Mouse (Mus musculus): ENCODE data around the gene Supt3.

Gene Supt3

DNA sequence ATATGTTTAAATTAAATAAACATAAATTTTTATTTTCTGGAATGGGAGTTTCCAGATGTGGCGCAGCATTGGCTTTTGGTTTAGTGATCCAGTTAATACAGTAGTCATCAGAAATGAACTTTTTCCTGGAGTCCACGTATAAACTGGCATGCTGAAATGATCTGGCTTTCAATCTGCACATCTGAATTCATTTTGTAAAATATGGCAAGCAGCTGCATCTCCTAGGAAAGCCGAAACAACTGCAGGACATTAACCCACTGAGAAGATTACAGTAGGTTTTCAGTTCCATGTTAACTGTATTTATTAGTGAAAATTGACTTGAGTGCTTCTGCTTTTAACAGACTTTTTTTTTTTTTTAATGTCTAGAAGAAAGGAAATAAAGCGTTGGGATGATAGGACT lies 5.4 kb downstream of the Supt3 start:
- DNase-seq (ENCODE audit: low read depth): peak; percentile 24

DNA sequence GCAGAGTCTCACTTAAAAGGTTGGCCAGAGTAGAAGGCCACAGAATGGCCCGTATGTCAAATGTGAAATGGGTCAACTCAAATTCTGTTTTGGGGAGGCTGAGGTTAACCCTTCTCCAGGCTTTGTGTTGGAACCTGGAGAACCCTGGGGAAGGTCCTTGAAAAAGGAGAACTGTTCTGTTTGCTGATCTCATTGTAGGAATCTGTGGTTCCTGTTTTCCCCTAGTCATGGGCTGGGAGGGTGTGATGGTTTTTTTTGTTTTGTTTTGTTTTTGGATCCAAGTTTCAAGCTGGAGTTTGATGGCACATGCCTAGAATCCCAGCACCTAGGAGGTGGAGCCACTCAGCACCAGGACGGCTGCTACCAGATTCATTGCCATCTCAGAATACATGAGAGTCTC lies 6.2 kb downstream of the Supt3 start:
- no peak for DNase-seq (ENCODE audit: low read depth)

DNA sequence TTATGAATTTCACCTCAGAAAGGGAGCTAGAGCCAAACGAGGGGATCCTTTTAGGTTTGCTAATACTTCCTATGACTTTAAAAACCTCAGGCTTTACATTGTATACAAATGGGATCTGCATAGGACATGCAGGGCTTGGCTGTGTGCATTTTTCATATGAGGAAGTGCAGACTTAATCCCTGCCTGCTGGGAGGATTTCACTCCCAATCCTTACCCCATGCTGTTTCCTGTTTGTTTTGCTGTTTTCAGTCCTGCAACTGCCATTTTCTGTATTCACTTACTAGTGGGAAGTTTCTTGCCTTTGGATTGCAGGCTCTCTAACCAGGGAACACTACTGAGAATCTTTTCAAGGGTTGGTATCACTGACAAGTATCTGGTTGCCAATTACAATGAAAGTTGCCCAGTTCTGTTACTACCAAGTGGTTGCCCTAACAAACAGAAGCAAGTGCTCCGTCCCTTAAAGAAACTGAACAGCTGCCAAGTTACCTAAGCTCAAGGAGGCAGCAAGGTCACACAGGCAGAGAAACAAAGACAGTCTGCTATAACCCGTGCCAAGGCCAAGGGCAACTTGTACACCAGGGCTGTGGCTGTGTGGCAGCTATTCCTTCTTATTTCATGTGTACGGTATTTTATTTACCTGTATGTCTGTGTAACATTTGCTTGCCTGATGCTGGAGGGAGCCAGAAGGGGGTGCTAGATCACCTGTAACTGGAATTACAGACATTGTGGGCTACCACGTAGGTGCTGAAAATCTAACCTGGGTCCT lies 12.2 kb downstream of the Supt3 start:
- no peak for DNase-seq (ENCODE audit: low read depth)

DNA sequence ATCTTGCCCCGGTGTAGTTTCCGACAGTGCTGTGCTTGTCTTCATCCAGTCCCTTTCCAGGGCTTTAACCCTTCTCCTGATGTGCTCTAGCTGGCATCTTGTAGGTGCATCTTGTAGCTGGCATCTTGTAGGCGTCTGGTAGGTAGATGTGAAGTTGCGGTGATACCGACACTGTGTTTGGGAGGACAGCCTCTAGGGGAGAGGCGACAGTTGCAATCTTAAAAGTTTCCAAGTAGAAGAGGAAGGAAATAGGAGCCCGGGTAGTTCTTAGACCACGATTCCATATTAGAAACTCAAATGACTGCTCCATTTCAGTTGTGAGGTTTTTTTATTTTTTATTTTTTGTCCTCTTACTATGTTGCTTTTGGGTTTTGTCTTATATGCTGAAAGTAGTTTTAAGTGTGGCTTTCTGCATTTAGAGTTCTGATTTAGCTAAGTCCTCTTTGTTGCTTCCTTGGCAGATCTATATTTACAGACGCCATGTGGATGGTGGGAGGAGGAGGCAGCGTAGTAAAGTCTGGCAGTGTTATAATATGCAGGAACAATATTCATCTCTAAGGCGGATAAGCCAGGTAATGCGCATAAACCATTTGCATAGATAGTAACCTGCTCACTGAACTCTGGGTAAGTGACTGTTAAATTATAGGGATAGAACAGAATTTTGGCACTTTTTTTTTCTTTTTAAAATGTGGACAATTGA lies 15.4 kb downstream of the Supt3 start:
- no peak for DNase-seq (ENCODE audit: low read depth)

DNA sequence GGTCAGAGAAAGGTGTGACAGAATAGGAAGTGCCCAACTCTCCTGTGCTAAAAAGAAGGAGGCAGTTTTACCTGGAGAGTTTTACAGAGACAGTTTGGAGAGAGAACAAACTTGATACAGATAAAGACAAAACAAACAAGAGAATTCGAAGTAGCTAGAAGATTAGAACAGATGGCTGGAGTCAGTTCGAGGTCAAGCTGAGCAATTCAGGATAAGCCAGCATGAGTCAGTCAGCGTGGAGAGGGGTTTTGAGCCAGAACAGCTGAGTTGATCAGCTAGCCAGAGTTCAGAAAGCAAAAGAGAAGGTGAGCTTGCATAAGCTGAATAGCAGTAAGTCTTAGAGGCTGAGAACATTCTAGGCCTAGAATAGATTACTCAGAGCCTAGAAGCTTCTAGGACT lies 20.4 kb downstream of the Supt3 start:
- peak; percentile 75 for DNase-seq (ENCODE audit: low read depth)

DNA sequence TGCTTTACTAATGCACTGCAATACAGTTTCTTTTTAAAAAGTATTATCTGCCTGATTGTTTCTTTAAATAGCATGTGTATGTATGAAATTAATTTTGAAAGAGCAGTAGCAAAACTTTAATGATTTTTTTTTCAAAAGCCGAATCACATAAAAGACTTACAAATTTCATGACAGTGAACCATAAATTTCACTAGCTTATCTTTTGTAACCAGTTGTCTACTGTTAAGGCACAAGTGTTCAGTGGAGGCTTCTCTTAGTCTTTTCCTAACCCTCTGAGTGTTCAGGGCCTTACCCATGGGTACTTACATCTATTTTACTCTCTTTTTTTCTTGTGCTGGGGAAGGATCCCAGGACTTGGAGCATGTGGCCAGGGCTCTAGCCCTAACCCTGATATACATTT lies 30.1 kb downstream of the Supt3 start:
- DNase-seq (ENCODE audit: low read depth): no peak

DNA sequence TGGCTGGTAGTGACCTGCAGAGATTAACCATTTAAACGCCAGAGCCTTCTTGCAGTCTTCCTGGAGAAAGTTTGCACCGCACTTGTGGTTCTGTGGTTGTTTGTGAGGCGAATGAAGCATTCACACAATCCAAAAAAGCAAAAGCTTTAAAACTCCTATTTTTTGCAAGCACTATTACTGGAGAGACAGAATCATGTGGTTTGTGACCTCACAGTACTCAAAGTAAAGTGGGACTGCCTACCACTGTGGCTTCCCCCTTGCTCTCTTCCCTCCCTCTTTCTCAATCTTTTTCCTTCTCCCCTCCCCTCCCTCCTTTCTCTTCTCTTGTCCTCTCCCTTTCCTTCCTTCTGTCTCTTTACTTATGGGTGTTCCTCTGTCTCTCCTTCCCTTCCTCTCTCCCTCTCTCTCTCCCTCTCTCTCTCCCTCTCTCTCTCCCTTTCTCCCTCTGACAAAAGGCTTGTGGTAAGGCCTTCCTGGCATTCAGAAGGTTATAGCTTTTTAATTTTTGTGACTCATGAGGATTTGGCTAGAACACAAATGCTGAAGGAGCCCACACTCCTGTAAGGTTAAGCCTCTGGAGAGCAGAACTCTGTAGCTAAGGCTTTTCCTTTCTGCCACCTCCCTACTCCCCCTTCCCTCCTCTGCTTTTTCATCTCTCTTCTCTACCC lies 37.7 kb downstream of the Supt3 start, which contains the start of gene Runx2:
Runx2 (minus strand) TSS at position 290 of the 668 bp plus-strand sequence.
- DNase-seq (ENCODE audit: low read depth): peak; percentile 75

DNA sequence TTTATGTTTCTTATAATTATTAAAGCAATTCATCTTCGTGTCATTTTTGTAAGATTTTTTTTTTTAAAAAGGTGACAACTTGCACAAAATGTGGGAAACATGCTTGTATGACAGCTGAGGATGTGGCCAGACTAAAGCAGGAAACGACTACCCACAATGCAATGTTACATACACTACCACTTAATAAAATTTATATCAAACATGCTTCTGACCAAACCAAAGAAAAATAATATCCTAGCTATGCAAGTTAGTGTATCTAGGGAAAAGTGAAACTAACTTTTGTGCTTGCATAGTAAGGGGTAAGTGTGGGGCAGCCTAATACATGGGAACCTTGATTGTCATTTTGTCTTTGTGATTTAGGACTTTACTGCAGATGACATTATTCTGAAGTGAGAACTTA lies 41.9 kb downstream of the Supt3 start:
- DNase-seq (ENCODE audit: low read depth): no peak

DNA sequence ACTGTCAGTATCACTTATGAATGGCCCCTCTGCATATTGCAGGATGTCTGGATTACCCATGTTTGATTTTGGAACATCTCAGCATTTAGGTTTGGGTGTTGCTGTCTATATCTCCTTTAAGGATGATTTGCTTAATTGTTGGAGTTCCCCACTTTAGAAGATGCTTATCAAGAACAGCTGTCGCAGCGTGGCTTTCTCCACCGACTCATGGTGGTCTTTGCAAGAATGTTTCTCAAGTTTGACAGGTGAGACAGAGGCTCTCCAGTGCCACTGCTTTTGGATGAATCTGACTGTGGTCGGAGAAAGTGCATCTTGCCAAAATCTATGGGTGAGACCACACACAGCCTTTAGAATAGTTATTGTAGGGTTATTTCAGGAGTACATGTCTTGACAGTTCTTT lies 42.9 kb downstream of the Supt3 start:
- DNase-seq (ENCODE audit: low read depth): no peak

DNA sequence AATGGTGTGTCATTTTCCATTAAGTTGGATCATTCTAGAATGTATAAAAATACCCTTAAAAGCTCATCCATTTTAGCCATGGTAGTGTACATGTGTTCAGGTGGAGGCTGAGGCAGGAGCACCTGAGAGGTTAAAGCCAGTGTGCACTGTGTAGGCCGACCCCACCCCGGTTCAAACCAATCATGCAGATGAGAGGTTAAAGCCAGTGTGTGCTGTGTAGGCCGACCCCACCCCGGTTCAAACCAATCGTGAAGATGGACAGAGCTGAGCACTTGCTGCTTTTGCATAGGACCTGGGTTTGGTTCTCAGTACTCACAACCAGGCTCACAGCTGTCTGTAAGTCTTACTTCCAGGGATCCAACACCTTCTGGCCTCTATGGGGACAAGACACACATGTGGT lies 45.0 kb downstream of the Supt3 start:
- no peak for DNase-seq (ENCODE audit: low read depth)

DNA sequence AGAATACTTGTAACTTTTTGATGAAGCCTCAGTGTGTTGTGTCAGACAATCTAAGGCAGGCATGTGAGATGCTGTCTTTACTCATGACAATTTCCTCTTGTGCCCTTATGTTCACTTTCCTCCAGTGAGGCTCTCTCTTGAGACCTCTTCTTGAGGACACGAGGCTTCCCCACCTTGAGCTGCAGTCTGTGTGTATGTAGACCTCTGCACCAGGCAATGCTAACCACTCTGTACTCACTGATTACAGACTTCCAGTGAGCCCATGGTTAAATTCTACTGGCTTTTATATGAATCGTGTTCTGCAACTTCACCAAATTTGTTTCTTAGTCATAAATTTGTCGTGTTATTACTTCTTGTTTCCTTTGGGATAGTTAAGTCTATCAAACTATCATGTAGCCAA lies 50.2 kb downstream of the Supt3 start:
- DNase-seq (ENCODE audit: low read depth): no peak

DNA sequence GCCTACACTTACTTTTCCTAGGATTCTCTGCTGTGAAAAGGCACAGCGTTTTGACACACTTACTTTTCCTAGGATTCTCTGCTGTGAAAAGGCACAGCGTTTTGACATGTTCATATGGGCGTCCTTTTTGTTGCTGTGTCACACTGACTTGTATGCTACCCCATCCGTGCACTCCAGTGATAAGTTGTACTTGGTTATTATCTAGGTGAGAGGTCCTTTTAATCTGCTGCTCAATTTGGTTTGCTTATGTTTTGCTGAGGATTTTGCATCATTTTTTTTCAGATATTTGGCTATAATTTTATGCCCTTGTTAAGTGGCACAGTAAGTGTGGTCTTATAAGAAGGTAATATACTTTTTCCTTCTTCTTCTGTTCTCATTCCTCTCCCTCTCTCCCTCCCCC lies 51.0 kb downstream of the Supt3 start:
- no peak for DNase-seq (ENCODE audit: low read depth)

DNA sequence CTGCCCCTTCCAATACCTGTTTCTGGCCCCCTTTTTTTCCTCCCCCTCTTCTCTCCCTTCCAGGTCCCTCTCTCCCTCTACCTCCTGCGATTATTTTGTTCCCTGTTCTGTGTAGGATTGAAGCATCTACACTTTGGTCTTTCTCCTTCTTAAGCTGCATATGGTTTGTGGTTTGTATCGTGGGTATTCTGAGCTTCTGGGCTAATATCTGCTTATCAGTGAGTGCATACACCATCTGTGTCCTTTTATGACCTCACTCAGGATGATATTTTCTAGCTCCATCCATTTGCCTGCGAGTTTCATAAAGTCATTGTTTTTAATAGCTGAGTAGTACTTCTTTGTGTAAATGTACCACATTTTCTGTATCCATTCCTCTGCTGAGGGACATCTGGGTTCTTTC lies 52.6 kb downstream of the Supt3 start:
- no peak for DNase-seq (ENCODE audit: low read depth)

DNA sequence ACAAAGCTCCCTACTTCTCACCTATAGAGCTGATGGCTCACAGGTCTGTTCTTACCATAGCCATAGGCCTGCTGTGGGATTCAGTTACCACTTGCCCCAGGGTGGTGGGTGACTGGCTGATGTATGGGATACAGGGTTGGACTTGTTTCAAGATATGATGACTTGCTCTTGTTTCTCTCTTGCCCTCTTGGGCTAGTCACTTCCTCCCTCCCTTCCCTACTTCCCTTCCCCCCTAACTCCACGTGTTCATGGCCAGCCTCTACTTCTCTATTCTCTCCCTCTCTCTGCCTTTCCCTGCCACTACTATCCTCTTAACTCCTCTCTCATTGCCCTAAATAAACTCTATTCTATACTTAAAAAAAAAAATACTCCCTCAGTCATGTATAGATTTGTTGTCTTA lies 54.2 kb downstream of the Supt3 start:
- DNase-seq (ENCODE audit: low read depth): no peak

DNA sequence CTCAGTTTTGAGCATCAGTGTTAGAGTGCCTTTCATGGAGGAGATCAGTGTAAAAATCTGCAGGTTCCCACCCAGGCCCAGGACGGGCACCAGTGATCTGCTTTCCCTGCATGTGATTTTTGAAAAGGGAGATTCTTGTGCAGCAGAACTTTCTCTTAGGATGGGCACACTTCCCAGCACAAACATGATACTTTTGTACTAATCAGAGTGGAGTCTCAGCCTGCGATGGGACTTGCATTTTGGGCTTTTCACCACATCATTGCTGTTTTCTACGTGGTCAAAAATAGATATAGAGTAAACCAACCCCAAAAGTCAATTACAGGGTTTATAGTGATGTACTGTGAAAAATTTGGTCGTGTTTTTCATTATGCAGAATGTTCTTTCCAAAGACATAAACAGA lies 65.2 kb downstream of the Supt3 start:
- peak; percentile 9 for DNase-seq (ENCODE audit: low read depth)

DNA sequence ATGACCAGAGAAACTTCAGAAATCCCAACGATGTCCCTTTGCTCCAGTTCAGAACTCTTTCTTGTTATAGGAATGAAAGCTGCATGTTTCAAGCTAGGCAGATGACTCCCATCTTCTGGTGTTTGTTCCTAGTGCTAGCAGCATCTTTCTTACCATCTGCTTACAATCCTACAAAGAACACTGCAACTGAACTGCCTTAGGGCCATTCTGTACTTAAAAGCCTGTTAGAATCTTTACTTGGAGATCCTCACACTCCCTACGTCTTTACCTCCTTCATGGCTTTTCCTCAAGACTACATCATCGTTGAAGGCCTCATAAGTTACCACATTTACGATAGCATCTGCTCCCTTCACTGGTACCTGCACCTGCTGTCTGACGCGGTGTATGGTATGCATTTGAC lies 86.2 kb downstream of the Supt3 start:
- DNase-seq (ENCODE audit: low read depth): no peak

DNA sequence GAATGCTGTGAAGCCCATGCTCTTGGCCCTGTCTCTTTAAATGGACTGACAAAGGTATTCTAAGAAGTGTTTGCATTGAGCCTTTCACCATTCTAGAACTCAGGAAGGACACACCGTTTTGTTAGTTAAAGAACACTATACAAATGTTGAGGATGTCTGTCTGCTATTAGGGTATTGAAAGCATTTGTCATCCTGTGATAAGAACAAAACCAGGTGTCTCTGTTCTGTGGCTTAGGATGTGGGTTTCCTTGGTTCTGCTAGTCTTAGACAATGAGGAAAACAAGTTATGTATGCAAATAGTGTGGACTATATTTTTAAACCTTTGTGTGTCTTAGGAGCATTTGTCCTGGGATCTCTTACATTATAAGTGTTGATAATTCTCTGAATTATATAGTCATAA lies 116.6 kb downstream of the Supt3 start:
- no peak for DNase-seq (ENCODE audit: low read depth)

DNA sequence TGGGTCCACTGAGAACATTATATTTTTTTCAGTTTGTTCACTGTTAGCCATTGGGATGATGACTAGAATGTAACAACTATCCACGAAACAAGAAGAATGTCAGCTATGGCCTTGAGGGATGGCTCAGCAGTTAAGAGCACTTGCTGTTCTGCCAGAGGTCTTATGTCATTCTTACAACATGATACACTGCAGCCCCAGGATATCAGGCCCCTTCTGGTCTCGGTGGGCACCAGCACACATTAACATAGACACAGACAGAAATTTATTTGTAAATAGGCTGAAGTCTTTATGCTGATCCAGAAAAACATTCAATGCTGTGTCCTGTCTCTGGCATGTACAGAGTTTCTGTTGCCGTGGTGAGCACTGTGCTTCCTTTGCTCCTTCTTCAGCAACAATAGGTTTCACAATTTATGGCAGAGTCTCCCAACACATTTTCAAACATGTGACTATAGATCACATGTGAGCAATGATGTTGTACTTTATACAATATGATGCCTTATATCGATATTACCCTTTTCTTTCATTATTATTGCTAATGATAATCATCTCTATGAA lies 166.7 kb downstream of the Supt3 start:
- DNase-seq (ENCODE audit: low read depth): peak; percentile 22

DNA sequence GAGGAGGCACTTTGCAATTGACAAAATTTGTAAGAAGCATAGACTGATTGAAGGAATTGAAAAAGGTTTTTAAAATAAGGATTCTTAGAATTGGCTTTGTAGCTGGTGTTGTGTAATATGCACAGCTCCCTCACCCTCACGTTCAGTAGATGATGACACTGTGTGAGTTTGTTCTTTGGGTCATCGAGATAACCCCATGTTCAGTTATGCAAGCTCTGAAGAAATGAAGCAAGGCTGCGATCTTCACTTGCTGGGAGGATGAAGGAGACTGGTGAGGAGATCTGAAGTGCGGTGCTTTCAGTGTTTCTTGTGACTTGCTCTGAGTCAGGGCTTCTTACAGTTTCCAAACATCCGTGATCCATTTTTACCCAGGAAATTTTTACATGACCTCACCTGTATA lies 168.4 kb downstream of the Supt3 start:
- DNase-seq (ENCODE audit: low read depth): no peak

DNA sequence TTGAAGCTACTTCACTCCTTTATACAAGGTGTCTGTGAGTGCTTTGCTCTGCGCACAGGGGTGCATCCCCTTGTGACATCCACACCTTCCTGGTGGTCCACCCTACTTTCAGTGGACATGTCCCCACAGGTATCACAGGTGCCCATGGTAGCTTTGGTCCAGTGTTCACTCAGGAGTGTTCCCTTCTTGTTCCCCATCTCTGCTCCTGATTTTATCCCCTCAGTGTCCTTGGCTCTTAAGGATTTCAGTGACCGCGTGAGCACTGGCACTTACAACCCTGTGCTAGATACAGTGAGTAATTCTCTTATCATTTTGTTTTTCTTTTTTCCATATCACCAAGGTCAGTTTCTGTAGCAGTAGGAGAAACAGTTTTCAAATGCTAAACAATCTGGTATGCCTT lies 171.4 kb downstream of the Supt3 start:
- no peak for DNase-seq (ENCODE audit: low read depth)

DNA sequence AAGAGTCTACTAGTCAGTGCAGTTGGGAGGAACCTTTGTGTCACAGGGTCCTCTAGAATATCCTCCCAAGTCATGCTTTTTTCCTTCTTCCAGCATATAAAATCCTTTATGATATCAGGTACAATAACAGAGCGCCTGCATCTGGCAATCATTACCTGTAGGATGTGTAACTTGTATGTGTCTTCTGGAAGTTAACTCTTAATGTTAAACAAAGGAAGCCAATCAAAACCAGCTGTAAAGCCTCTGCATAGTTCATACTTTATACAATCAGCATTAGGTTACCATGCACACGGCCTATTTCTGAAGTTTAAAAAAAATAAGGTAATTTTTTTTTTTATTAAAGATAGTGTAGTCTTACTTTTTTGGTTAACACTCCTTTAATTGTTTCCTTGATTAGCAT lies 179.7 kb downstream of the Supt3 start:
- no peak for DNase-seq (ENCODE audit: low read depth)

DNA sequence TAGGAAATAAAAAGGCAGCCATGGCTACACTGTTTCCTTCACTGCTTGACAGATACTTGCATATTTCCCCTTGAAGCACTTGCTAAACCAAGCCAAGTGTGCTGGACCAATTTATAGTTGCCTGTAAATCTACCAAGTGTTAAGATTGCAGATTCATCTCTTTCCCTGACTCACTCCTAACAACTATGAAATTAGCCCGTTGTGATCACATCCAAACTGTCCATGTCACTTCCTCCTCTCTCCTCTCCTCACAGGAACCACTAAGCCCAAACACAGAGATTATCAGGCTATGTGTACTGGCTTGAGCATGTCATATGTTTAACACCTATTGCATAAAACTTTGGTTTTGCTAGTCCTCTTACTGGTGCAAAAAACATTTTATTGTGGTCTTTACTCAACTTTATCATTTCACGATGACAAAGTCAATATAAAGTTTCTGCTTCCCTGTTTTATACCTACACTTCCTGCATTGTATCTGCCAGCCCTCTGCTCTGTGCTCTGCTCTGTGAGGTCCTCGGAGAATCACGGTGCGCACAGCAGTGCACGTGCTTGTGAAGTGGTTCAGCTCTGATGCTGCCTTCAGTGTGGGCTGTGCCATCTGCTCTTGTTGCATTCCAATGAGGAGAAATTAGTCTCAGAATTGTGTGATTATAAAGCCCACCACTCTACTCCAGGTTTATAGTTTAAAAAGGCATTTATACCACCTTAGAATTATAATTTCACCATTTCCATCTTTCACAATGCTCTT lies 186.3 kb downstream of the Supt3 start:
- DNase-seq (ENCODE audit: low read depth): no peak
